Mouse (Mus musculus): ENCODE measurements around the gene Slc24a4.

Slc24a4 gene

GRCm38 (mm10) chr12:102284618-102285159 is 156.2 kb downstream of the Slc24a4 start:
- no peak for DNase-seq (ENCODE audit: low read depth, low spot score)

- no peak for DNase-seq (ENCODE audit: low read depth, low spot score)
Observed at GRCm38 (mm10) chr12:102285318-102285717, 156.8 kb downstream of the Slc24a4 start.

- no peak for DNase-seq (ENCODE audit: low read depth, low spot score)
Observed at GRCm38 (mm10) chr12:102285779-102286178, 157.2 kb downstream of the Slc24a4 start.

- no peak for DNase-seq (ENCODE audit: low read depth, low spot score)
Observed at GRCm38 (mm10) chr12:102286681-102287414, 158.3 kb downstream of the Slc24a4 start.

GRCm38 (mm10) chr12:102287904-102288602 is 159.5 kb downstream of the Slc24a4 start:
- no peak for DNase-seq (ENCODE audit: low read depth, low spot score)

- no peak for DNase-seq (ENCODE audit: low read depth, low spot score)
Observed at GRCm38 (mm10) chr12:102288846-102289245, 160.3 kb downstream of the Slc24a4 start.

- DNase-seq (ENCODE audit: low read depth, low spot score): no peak
Observed at GRCm38 (mm10) chr12:102289568-102289967, 161.0 kb downstream of the Slc24a4 start.

GRCm38 (mm10) chr12:102290662-102291061 is 162.1 kb downstream of the Slc24a4 start:
- DNase-seq (ENCODE audit: low read depth, low spot score): no peak

GRCm38 (mm10) chr12:102291686-102292085 is 163.2 kb downstream of the Slc24a4 start:
- no peak for DNase-seq (ENCODE audit: low read depth, low spot score)

GRCm38 (mm10) chr12:102292501-102293215 is 164.1 kb downstream of the Slc24a4 start:
- DNase-seq (ENCODE audit: low read depth, low spot score): no peak

- no peak for DNase-seq (ENCODE audit: low read depth, low spot score)
Observed at GRCm38 (mm10) chr12:102294634-102295033, 166.1 kb downstream of the Slc24a4 start.

GRCm38 (mm10) chr12:102295230-102295629 is 166.7 kb downstream of the Slc24a4 start:
- no peak for DNase-seq (ENCODE audit: low read depth, low spot score)

GRCm38 (mm10) chr12:102295662-102296061 is 167.1 kb downstream of the Slc24a4 start:
- DNase-seq (ENCODE audit: low read depth, low spot score): no peak

GRCm38 (mm10) chr12:102296361-102296760 is 167.8 kb downstream of the Slc24a4 start:
- no peak for DNase-seq (ENCODE audit: low read depth, low spot score)

GRCm38 (mm10) chr12:102296967-102297366 is 168.4 kb downstream of the Slc24a4 start:
- DNase-seq (ENCODE audit: low read depth, low spot score): no peak

- DNase-seq (ENCODE audit: low read depth, low spot score): no peak
Observed at GRCm38 (mm10) chr12:102299209-102299608, 170.7 kb downstream of the Slc24a4 start.

- DNase-seq (ENCODE audit: low read depth, low spot score): no peak
Observed at GRCm38 (mm10) chr12:102301585-102301984, 173.1 kb downstream of the Slc24a4 start.

- no peak for DNase-seq (ENCODE audit: low read depth, low spot score)
Observed at GRCm38 (mm10) chr12:102302322-102302721, 173.8 kb downstream of the Slc24a4 start.

- no peak for DNase-seq (ENCODE audit: low read depth, low spot score)
Observed at GRCm38 (mm10) chr12:102302831-102303351, 174.4 kb downstream of the Slc24a4 start.

GRCm38 (mm10) chr12:102303867-102304266 is 175.3 kb downstream of the Slc24a4 start:
- DNase-seq (ENCODE audit: low read depth, low spot score): no peak

- DNase-seq (ENCODE audit: low read depth, low spot score): no peak
Observed at GRCm38 (mm10) chr12:102305069-102305836, 176.7 kb downstream of the Slc24a4 start.

All from retina, postnatal 7 days (tissue).